Mouse (Mus musculus): Measurements from ENCODE around the gene Hoxd13.
A peak's percentile ranks its signal among the peaks of the same experiment; 100 is the strongest.

Gene Hoxd13

DNA sequence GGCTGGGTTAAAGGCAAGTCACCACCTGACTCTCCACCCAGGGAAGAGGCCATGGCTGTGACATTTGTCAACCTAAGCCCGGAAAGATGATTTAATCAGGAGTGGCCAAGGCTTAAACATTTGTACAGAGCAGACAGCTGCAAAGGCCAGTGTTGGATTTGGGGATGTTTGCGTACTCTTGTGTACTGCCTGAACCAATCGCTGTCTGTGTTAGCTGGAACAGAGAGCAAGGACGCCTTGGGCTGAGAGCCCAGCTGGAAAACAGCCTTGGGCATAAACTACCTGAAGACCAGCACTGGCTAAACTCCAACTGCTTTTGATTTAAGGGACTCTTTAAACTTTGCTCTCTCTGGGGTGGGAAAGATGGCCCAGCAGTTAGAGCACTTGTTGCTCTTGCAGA lies 40.6 kb downstream of the Hoxd13 start:
- DNase-seq (ENCODE audit: low spot score in 2 of 2), result no peak

GRCm38 (mm10) chr2:74709465-74710419 lies 41.6 kb downstream of the Hoxd13 start:
- DNase-seq (ENCODE audit: low spot score in 2 of 2), result no peak

DNA sequence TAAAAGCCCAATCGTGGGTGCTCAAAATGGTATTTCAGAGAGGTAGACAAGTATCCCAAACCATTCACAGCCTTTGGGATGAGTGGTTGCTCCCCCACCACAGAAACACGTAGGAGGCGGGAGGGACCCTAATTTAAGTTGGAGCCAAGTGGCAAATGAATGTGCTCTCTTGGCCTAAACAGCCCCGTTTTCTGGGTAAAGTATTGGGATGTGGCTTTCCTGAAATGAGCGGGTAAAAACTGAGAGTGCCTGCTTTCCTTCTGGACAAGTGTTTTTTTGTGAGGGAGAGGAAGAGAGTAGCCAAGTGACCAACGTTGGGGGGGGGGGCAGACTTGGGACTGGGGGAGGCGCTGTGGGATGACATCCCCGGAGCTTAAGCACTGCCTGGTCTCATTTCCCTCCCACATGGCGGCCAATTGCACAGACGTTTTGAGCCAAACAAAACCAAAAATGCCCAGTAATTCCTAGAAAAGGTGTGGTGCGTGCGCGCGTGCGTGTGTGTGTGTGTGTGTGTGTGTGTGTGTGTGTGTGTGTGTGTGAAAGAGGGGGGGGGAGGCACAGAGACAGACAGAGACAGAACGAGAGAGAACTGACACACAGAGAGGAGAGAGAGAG lies 42.9 kb downstream of the Hoxd13 start:
- DNase-seq (ENCODE audit: low spot score in 2 of 2), result no peak

GRCm38 (mm10) chr2:74711721-74712621 lies 43.9 kb downstream of the Hoxd13 start, which contains the start of the genes Hoxd3 and Hoxd4:
TSS of gene Hoxd3 (plus strand) at chr2:74711927.
TSS of gene Hoxd4 (plus strand) at chr2:74711929.
- DNase-seq (ENCODE audit: low spot score in 2 of 2), result no peak

GRCm38 (mm10) chr2:74713239-74714150 lies 45.4 kb downstream of the Hoxd13 start:
- DNase-seq (ENCODE audit: low spot score in 2 of 2), result no peak

- no peak for DNase-seq (ENCODE audit: low spot score in 2 of 2)
Measured at GRCm38 (mm10) chr2:74714156-74714789, 46.2 kb downstream of the Hoxd13 start.

GRCm38 (mm10) chr2:74714881-74715280 lies 46.8 kb downstream of the Hoxd13 start:
- DNase-seq (ENCODE audit: low spot score in 2 of 2), result no peak

DNA sequence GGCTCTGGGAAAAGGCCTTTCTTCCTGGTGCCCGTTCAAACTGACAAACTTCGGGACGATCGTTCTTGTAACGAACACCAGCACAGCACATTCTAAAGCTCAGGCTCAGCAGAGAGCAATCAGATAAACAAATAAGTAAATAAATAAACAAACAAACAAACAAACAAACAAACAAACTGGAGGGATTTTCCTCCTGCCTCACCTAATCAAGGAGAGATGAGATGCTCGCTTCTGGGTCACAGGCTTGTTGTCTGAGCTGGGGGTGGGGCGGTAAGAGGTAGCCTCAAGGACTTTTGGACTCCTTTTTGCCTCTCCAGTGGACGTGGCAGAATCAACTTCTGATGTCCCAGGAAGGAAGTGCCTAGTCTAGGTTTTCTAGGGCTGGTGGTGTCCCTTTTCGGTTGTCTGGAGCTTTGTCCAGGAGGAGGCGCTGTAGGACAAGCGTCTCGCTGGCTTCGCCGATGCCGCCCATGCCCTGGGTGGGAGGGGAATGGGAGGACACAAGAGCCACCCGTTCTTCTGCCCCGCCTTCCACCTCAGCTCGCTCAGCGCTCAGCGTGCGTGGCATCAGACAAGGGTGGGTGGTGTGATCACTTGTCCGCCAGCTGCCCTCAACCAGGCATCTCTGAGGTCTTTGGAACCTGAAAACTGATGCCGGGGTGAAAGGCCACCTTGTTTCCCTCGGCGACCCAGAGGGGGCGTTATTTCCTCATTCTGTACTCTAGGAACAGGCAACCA lies 47.6 kb downstream of the Hoxd13 start:
- DNase-seq (ENCODE audit: low spot score in 2 of 2), result peak; percentile 68 to 88

DNA sequence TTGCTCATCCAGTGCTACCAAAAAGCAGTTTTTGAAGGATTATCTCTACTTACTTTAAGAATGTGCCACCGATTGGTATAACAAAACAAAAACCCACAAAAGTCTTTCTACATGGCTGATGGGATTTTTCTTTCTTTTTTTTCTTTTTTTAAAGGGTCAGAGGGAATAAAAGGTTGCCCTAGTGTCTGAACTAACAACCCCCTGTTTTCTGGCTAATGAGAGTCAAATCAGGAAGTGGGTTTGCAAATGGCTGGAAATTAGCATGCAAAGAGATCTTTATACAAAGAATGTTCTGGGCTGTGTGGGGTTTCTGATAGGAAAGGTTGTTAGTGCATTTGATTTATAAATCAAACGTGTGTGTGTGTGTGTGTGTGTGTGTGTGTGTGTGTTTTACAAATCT lies 52.3 kb downstream of the Hoxd13 start:
- DNase-seq (ENCODE audit: low spot score in 2 of 2), result no peak

DNA sequence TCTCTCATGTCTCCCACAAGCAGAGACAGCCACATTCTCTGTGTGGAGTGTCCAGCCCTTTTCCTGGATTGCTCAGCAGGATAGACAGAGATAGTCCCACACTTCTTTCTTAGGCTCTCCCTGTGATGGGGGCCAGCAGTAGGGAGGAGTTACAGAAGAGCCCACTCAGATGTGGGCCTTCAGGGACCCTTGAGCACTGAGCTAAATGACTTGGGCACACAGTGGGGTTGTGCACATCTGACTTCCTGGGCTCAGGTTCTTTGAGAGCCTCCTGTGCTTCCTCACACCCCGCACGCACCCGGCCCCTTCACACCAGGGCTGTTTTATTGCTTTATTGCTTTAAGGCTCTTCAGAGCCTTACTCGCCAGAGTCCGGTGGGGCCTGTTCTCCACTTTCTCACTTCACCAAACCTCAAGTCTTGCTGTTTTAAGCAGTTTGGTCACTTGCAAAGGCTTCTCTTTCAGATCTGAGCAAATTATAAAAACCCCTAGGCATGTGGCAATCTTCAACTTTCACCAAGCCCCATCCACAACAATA lies 52.9 kb downstream of the Hoxd13 start:
- DNase-seq (ENCODE audit: low spot score in 2 of 2), result no peak

Measured in spleen, postnatal 4 days (tissue).